In the genomic region with DNA sequence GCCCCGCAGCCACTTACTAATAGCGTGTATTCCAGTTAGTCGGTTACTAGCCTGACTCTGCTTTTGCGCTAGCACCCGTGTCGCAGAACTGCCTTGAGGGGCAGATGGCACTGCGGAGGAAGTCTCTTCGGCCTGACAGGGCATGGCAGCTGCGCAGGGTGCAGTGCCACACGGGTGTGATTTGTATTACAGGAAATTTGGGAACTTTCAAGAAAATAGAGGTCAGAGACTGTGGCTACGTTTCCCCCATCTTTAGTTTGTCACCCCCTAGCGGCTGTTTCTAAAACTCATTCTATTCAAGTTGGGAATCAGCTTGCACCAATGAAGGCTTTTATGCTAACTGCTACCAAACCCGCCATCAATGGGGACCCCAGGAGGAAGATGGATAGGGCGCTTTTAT, we compare ENCODE assay signal across 8 mouse cellular contexts. TPM values are rescaled to one million over a fixed set of nuclear protein-coding genes. Genes with fewer than 3 reads are reported as not detected.
DNase-seq lines count a peak whose midpoint lies in the region; ATAC-seq lines count a peak whose summit lies in the region.

No protein-coding gene starts in this region.

- peak; percentile 93 for DNase-seq in midbrain, embryonic 11.5 days (ENCODE audit: low spot score, missing footprints)
- DNase-seq in WW6 (ENCODE audit: low read depth, low spot score) (peak; percentile 18), liver (peak; percentile 7)
- DNase-seq in forebrain, embryonic 10.5 days (ENCODE audit: extremely low spot score, low spot score): peak; percentile 36
- no peak for DNase-seq in hindbrain, embryonic 14.5 days (ENCODE audit: low spot score)
- DNase-seq in natural killer cell, adult 2 months (ENCODE audit: low spot score in 2 of 2): peak; percentile 20 to 36
- no peak for DNase-seq in ovary, adult 18-20 months (ENCODE audit: low spot score)

- H3K4me3 ChIP-seq in midbrain, embryonic 11.5 days (ENCODE audit: low read depth, low read length): no peak overlapping the region
- no peak overlapping the region for H3K4me3 ChIP-seq in midbrain, embryonic 15.5 days
- H3K4me3 ChIP-seq in forebrain, embryonic 10.5 days: peak overlapping the region; percentile 34
- H3K4me3 ChIP-seq in hindbrain, embryonic 14.5 days (replicated peaks; ENCODE audit: low read length): no peak overlapping the region

- peak overlapping the region; percentile 30; the same call in 1 of the 2 replicates for H3K4me2 ChIP-seq in midbrain, embryonic 11.5 days
- no peak overlapping the region; the same call in 1 of the 2 replicates for H3K4me2 ChIP-seq in midbrain, embryonic 15.5 days
- peak overlapping the region; percentile 38; the same call in 1 of the 2 replicates for H3K4me2 ChIP-seq in hindbrain, embryonic 14.5 days (replicated peaks)

- 0 out of 2 replicates have a peak, but pooled peaks have one; percentile 27 for ATAC-seq in midbrain, embryonic 11.5 days (ENCODE audit: low FRiP score)
- ATAC-seq in midbrain, embryonic 15.5 days (replicated peaks): no peak
- ATAC-seq in hindbrain, embryonic 14.5 days (ENCODE audit: low FRiP score): no peak

- no peak overlapping the region for H3K9ac ChIP-seq in midbrain, embryonic 11.5 days (ENCODE audit: low read length)
- H3K9ac ChIP-seq in midbrain, embryonic 15.5 days: no peak overlapping the region
- H3K9ac ChIP-seq in hindbrain, embryonic 14.5 days: no peak overlapping the region

- 37% methylated on average over 14 of the region's 14 CpGs for WGBS in midbrain, embryonic 11.5 days
- 34% methylated on average over 14 of the region's 14 CpGs for WGBS in midbrain, embryonic 15.5 days
- WGBS in forebrain, embryonic 10.5 days: 35% methylated on average over 14 of the region's 14 CpGs
- WGBS in hindbrain, embryonic 14.5 days: 34% methylated on average over 14 of the region's 14 CpGs

- peaks cover 3% of the 10 kb centered on the region; the same call in 1 of the 2 replicates for H3K27me3 ChIP-seq in midbrain, embryonic 11.5 days (ENCODE audit: control insufficient read depth, insufficient read depth, low read length)
- H3K27me3 ChIP-seq in midbrain, embryonic 15.5 days (replicated peaks): no peaks in the 10 kb centered on the region
- H3K27me3 ChIP-seq in forebrain, embryonic 10.5 days (ENCODE audit: poor library complexity, severe bottlenecking): no peaks in the 10 kb centered on the region
- no peaks in the 10 kb centered on the region for H3K27me3 ChIP-seq in hindbrain, embryonic 14.5 days (ENCODE audit: control insufficient read depth, insufficient read depth, low read length)

- H3K4me1 ChIP-seq in midbrain, embryonic 11.5 days (ENCODE audit: control insufficient read depth, insufficient read depth, low read length): no peaks in the 10 kb centered on the region
- H3K4me1 ChIP-seq in midbrain, embryonic 15.5 days: no peaks in the 10 kb centered on the region
- H3K4me1 ChIP-seq in forebrain, embryonic 10.5 days: peaks cover 3% of the 10 kb centered on the region; the same call in 1 of the 2 replicates
- no peaks in the 10 kb centered on the region for H3K4me1 ChIP-seq in hindbrain, embryonic 14.5 days (replicated peaks; ENCODE audit: control insufficient read depth, insufficient read depth, low read length)

- H3K9me3 ChIP-seq in midbrain, embryonic 11.5 days (ENCODE audit: control insufficient read depth, low read length): no peaks in the 10 kb centered on the region
- H3K9me3 ChIP-seq in midbrain, embryonic 15.5 days: no peaks in the 10 kb centered on the region
- no peaks in the 10 kb centered on the region for H3K9me3 ChIP-seq in forebrain, embryonic 10.5 days
- no peaks in the 10 kb centered on the region for H3K9me3 ChIP-seq in hindbrain, embryonic 14.5 days (ENCODE audit: control insufficient read depth, low read length)

- H3K36me3 ChIP-seq in midbrain, embryonic 11.5 days (ENCODE audit: control insufficient read depth, insufficient read depth, low read length): no peaks in the 10 kb centered on the region
- no peaks in the 10 kb centered on the region for H3K36me3 ChIP-seq in midbrain, embryonic 15.5 days (replicated peaks)
- H3K36me3 ChIP-seq in forebrain, embryonic 10.5 days (replicated peaks): no peaks in the 10 kb centered on the region
- no peaks in the 10 kb centered on the region for H3K36me3 ChIP-seq in hindbrain, embryonic 14.5 days (replicated peaks; ENCODE audit: control insufficient read depth, insufficient read depth)

- H3K27ac ChIP-seq in midbrain, embryonic 11.5 days (ENCODE audit: low read depth, low read length): no peak overlapping the region
- H3K27ac ChIP-seq in midbrain, embryonic 15.5 days: no peak overlapping the region
- no peak overlapping the region for H3K27ac ChIP-seq in forebrain, embryonic 10.5 days
- H3K27ac ChIP-seq in hindbrain, embryonic 14.5 days: no peak overlapping the region

RNA-seq across cellular contexts. Expression of a gene that starts 11.6 kb away (rescaled TPM):
- polyA plus RNA-seq in midbrain, embryonic 11.5 days (2014; fragmentation: Nextera tagmentation; extraction: Ambion mirVana): 12.6 and 15.5 TPM in 2 replicates
- 4.8 and 5.8 TPM in 2 replicates for polyA plus RNA-seq in midbrain, embryonic 15.5 days (2015; fragmentation: Nextera tagmentation; extraction: Ambion mirVana)
- 24.4 and 25.4 TPM in 2 replicates for polyA plus RNA-seq in forebrain, embryonic 10.5 days (2016; fragmentation: Nextera tagmentation; extraction: Ambion mirVana)
- 4.4 and 6.0 TPM in 2 replicates for polyA plus RNA-seq in hindbrain, embryonic 14.5 days (2014; fragmentation: Nextera tagmentation; extraction: Ambion mirVana)

RNA-seq across cellular contexts. Expression of a gene that starts 14.9 kb away (rescaled TPM):
- 69.8 and 75.0 TPM in 2 replicates for polyA plus RNA-seq in midbrain, embryonic 11.5 days (2014; fragmentation: Nextera tagmentation; extraction: Ambion mirVana)
- polyA plus RNA-seq in midbrain, embryonic 15.5 days (2015; fragmentation: Nextera tagmentation; extraction: Ambion mirVana): 107 and 114 TPM in 2 replicates
- polyA plus RNA-seq in forebrain, embryonic 10.5 days (2016; fragmentation: Nextera tagmentation; extraction: Ambion mirVana): 59.2 and 62.2 TPM in 2 replicates
- polyA plus RNA-seq in hindbrain, embryonic 14.5 days (2014; fragmentation: Nextera tagmentation; extraction: Ambion mirVana): 99.1 TPM in 2 replicates

Comparison
In these comparisons a context has a peak if more than half of its experiments do, and no peak if none do; other contexts are left out.
1. DNase-seq: peak in midbrain, embryonic 11.5 days (single experiment), WW6 (single experiment), forebrain, embryonic 10.5 days (single experiment), liver (single experiment) and natural killer cell, adult 2 months (2 of 2); none in hindbrain, embryonic 14.5 days (single experiment) and ovary, adult 18-20 months (single experiment).